Mouse (Mus musculus) left cerebral cortex, postnatal 36 days (tissue): ENCODE measurements around the gene Peak1. TPM values are rescaled to one million over a fixed set of nuclear protein-coding genes. Genes with fewer than 3 reads are reported as not detected.
A peak's percentile ranks its signal among the peaks of the same experiment; 100 is the strongest.

Source experiments
- DNase-seq, 2 experiments: peaks; one replicate each; pipeline ENCODE4 v3.0.0; 2021 to 2022; ENCODE audit warnings: low spot score in 2 of 2, mixed read lengths in 1 of 2
- intact Hi-C: fragments of 180-260 bp; cut with DNase I; formaldehyde crosslinking; loops from one replicate; pipeline ENCODE4 v1.15.1; 2025
- microRNA-seq: library from miRNA; unstranded; fragments of <30 nt; microRNA quantifications from one replicate; pipeline ENCODE4 v1.2.0, GENCODE M21; 2022
- total RNA-seq, 2 experiments: library from RNA; stranded (reverse); gene quantifications; 2 replicates each; pipeline ENCODE4 v1.2.3; 2021

The Peak1 gene
- total RNA-seq, 2 experiments from 2014 or later: 28.2 to 40.5 TPM

GRCm38 (mm10) chr9:56166161-56166560 lies 251.7 kb downstream of the Peak1 start:
- no peak for DNase-seq
- intact Hi-C loops: no loop called here

- intact Hi-C loops: no loop called here
- DNase-seq: no peak
Measured at GRCm38 (mm10) chr9:56165377-56165776, 252.5 kb downstream of the Peak1 start, which contains the start of gene Tspan3. Gene Tspan3 (minus strand): TSS chr9:56165477.

DNA sequence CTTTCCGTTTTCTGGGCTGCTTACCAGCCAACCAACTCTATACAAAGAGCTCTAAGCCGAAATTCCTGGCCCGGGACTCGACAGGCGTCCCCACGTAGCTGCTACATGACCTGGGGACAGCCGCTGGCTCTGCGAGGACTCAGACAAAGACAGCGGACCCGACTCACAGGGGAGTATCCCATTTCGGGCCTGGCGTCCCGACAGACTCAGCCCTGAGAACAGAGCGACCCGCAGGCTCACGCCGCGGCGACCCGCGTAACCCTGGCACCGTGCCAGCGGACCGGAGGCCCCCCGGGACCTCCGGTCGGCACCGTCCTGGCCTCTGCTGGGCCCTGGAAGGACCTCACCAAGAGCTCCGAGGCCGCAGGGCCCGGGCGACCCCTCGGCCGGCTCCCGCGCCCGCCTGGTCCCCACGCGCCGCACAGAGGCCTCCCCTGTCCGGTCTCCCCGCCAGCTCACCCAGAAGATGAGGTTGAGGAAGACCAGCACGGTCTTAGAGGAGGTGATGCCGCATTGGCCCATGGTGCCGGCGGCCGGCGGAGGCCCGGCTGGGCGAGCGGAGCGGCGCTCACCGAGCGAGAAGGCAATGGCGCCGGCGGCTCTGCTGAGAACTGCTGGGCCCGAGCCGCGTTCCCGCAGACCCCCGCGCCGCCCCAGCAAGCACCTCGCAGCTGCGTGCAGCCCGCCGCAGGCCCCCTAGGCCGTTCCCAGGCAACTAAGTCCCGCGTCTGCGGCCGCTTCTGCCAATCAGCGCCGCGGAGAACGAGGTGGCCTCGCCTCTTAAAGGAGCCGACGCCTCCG lies 257.3 kb downstream of the Peak1 start:
- DNase-seq: peak; percentile 93 to 94
- intact Hi-C loops: no loop called here

DNA sequence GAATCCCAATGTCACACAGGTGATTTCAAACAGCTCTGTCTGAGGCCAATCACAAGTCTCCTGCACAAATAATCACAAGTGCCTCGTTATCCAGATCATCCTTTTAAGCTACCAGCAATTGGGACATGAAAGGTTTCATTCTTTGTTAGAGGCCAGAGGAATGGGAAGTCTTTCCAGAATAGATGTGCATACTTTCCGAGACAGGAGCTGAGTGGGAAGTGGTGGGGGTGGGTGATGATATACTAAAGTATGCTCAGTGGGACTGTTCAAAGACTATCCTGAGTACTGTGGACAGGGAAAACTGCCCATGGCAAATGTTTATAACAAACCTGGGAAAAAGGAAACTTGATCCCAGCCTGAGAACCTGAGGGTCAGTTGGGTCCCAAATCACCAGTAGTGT lies 258.4 kb downstream of the Peak1 start:
- intact Hi-C loops: no loop called here
- DNase-seq: no peak

GRCm38 (mm10) chr9:56158077-56158476 lies 259.8 kb downstream of the Peak1 start:
- no peak for DNase-seq
- intact Hi-C loops: no loop called here

GRCm38 (mm10) chr9:56154572-56154971 lies 263.3 kb downstream of the Peak1 start:
- intact Hi-C loops: no loop called here

GRCm38 (mm10) chr9:56152482-56153007 lies 265.3 kb downstream of the Peak1 start:
- no peak for DNase-seq
- intact Hi-C loops: no loop called here

More at GRCm38 (mm10) chr9:56154572-56154971, 263.3 kb downstream of the Peak1 start:
- no peak for DNase-seq

- peak in 1 of 2 experiments; percentile 31 for DNase-seq
- intact Hi-C loops: no loop called here
Measured at GRCm38 (mm10) chr9:56151745-56152481, 266.0 kb downstream of the Peak1 start.

Small RNAs within 50 kb of the gene (microRNA-seq; reads per million reads assigned to microRNA genes)
- 2.5 reads per million, percentile 3 among the genes with 10 or more reads in this experiment for gene Gm24270

Other genes starting within 250 kb of the Peak1 start
- gene Hmg20a, start 542 bp upstream of the Peak1 start, total RNA-seq: 10 to 100 TPM; 65.0 to 69.7 TPM